Mouse (Mus musculus): ENCODE data around the gene Eif4g1. TPM values are rescaled to one million over a fixed set of nuclear protein-coding genes. Genes with fewer than 3 reads are reported as not detected.

The Eif4g1 gene
- total RNA-seq, 2 experiments from 2014 or later = 329 to 339 TPM

DNA sequence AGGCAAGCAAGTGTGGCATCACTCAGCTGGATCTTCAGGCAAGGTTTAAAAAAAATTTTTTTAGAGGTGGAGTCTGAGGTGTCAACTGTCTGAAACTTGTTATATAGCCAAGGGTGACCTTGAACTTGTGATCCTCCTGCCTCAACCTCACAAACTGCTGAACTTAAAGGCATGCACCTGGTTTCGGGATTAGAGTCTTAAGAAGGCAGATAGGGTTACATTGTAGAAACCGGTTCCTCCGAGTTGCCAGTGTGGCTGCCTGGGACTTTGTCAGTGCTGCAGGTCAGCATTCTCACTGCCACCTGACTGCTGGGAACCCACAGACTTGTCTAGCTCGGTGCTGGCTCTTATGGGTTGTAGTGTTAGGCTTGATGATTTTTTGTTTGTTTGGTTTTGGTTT is 55.1 kb downstream of the Eif4g1 start:
- no peak for DNase-seq (ENCODE audit: low spot score in 2 of 2)

DNA sequence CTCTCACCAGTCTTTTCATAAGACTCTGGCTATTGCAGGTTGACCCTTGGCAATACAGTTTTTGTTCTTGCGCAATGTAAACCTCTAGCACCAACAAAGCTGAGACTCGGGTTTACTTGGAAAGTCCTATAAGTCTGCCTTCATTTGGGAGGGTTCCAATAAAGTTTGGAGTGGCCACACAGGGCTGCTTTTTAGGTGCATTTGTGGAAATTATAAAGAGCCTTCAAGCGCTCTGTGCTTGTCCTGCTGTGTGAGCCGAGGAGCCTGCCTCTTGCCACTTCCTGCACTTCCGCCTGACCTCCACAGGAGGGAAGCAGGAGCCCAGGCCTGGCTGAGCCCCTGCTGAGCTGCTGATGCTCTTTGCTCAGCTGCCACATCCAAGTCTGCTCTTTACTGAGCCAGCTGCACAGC is 56.2 kb downstream of the Eif4g1 start:
- peak in 1 of 2 experiments; percentile 72 for DNase-seq (ENCODE audit: low spot score in 2 of 2)

DNA sequence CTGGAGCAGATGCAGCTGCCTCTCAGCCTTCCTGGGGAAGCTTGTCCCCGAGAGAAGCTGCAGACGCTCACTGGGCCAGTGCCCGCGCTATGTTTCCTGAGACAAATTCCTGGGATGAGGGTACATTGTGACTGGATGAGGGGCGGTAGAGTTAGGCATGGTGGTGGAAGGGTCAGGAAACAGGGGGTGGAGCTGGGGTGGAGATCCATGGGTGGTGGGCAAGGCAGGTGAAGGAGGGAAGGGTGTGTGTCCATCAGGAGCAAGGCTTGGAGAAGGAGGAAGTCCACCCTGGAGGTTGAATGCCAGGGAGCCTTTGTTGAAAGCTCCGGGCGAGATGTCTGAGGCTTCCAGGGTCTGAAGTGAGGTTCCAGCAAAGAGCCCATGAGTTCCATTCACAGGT is 57.2 kb downstream of the Eif4g1 start:
- DNase-seq (ENCODE audit: low spot score in 2 of 2) = no peak

DNA sequence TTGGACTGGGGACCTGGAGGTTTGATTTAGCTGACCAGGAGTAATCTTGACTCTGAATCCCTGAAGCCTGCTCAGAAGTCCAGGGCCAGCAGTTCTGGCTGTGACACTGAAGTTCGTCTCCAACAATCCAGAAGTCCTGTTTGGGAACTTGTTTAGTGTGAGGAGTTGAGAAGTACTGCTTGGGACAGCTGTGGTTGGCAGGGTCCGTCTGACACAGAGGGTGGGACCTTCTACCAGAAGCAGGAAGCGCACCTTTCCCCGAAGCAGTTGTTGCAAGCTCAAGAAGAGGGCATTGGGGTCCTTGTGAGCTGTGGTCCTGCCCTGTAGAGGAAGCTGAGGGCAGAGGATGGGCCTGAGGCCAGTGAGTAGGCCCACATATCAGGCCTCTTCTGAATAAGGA is 57.6 kb downstream of the Eif4g1 start:
- no peak for DNase-seq (ENCODE audit: low spot score in 2 of 2)

DNA sequence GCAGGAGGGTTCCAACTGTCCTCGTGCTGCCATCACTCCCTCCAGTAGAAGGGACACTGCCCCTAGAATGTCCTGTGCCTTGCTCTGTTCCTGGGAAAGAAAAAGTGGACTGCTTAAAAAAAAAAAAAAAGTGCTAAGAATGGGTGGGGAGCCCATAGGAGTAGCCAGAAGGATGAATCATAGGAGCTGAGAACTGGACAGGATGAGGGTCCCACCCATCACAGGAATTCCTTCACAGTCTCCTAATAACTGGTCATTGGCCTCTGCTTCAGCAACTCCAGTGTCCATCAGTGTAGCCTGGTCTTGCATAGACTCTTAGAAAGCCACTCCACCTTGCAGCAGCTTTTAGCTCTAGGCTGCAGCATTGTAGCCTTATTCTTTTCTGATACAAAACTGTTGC is 58.3 kb downstream of the Eif4g1 start:
- DNase-seq (ENCODE audit: low spot score in 2 of 2) = no peak

DNA sequence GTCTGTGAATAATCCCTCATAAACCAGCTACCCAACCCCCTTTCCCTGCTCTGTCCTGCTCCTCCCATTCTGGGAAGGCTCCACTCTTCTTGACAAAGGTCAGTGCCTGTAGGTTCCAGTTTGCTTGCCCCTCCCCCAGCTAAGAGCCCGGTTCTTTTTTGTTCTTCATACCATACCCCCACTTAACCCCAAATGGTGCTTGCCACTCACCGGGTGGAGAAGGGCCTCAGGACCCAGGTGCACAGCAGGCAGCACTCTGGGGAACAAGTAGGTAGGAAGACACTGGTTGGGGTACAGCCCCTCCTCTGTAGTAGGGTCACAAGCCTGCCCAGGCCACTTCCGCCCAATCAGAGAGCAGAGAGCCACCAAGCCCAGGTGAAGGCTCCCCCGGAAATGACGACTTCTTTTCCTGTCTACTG is 62.2 kb downstream of the Eif4g1 start:
- no peak for DNase-seq (ENCODE audit: low spot score in 2 of 2)

DNA sequence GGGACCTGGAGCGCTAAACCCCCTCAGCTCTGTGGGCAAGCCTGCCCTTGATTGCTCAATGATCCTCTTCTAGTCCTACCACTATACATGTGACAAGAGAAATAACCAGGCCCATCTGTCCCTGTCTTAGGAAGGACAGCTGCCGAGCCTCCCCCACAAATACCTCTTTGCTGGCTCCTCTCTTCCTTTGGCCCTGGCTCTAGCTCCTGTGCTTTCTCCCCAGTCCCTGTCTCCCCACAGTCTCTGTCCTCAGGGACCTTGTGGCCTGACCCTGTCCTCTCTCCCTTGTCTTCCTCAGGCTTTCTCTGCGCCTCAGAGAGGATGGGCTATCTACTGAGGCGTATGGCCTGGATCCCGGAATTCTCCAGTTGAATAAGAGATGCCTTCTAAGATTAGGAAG is 63.6 kb downstream of the Eif4g1 start:
- no peak for DNase-seq (ENCODE audit: low spot score in 2 of 2)

DNA sequence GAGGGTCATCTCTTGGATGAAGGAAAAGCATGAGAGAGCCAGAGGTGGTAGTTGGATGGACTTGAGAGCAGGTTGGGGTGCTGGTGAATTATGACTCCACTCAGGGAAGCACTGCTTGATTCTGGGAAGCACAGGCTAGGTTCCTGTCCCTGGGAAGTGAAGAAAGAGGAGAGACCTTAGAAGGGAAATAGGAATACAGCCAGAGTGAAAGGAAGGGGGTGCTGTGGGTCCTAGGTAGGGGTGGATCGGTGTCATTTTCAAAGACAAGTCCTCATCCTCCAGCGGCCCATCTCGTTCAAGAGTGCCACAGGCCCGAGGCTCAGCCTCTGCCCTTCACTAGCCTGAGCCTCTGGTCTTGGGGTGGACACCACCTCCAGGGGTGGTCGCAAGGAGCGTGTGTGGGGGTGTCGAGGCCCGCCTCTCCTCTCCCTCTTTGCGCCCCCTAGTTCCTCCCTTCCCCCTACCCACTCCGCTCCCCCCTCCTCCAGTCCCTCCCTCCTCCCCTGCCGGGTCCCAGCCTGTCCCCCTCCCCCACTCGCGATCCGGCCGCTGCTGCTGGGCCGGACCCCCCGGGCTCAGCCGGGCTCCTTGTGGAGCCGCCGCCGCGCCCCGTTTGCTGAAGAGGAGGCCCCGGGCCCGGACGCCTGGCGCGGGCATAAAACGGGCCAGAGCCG is 64.3 kb downstream of the Eif4g1 start:
- DNase-seq (ENCODE audit: low spot score in 2 of 2) = peak in 1 of 2 experiments; percentile 52

DNA sequence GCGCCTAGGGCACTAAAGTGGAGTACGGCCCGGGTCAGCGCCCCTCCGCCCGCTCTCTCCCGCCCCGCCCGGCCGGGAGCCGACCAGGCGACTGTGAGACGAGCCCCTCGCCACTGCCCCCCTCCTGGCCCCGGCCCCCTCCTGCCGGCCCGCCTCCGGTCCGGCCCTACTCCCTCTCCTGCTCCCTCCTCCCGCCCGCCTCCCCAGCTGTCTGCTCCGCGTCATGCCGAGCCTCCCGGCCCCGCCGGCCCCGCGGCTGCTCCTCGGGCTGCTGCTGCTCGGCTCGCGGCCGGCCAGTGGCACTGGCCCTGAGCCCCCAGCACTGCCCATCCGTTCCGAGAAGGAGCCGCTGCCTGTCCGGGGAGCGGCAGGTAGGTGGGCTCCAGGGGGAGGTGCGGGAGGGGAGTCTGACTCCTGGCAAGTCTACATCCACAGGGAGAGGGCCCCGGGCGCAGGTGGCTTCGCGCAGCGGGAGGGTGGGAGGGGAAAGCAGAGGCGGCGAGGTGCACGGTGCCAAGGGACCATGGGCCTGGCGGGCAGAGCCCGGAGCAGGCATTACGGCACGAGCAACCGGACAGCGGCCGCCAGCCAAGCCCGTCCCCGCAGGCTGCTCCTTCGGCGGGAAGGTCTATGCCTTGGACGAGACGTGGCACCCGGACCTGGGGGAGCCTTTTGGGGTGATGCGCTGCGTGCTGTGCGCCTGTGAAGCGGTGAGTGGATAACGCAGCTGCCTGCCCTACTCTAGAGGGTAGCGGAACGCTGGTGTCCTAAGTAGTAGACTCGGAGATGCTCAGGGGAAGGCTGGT is 65.0 kb downstream of the Eif4g1 start, which contains the start of gene Chrd:
Chrd (plus strand) TSS at position 203 of the 806 bp plus-strand sequence.
- peak; percentile 71 to 82 for DNase-seq (ENCODE audit: low spot score in 2 of 2)

DNA sequence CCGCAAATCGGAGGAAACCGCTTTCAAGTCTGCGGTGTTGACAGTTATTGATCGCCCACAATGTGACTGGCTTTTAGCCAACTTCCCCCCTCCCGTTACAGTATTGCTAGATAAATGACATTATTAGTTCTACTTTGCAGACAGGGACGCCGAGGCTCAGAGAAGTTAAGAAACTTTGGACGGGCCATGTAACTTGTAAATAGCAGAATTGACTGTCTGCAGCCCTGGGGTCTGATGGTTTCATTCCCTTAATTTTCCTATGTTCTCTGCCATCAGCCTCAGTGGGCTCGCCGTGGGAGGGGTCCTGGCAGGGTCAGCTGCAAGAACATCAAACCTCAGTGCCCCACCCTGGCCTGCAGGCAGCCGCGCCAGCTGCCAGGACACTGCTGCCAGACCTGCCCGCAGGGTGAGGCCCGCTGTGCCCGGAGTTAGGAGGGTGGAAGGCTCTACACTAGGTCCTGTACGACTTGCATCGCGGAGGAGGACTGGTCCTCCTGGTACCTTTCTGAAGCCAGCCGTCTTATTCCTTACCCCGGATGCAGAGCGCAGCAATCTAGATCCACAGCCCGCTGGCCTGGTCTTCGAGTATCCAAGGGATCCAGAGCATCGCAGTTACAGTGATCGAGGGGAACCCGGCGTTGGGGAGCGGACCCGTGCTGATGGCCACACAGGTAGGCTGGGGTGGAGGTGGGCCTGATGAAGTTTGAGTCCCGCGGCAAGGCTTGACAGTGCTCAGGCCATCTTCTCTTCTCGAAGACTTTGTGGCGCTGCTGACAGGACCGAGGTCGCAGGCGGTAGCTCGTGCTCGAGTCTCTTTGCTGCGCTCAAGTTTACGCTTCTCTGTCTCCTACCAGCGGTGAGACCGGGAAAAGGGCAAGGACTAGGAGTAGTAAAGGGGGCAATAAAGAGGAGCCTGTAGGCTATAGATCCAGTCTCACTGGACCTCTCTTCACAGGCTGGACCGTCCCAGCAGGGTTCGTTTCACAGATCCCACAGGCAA is 65.9 kb downstream of the Eif4g1 start, which contains the start of gene Thpo:
Thpo (minus strand) TSS at position 781 of the 1,000 bp plus-strand sequence.
- DNase-seq (ENCODE audit: low spot score in 2 of 2) = no peak

DNA sequence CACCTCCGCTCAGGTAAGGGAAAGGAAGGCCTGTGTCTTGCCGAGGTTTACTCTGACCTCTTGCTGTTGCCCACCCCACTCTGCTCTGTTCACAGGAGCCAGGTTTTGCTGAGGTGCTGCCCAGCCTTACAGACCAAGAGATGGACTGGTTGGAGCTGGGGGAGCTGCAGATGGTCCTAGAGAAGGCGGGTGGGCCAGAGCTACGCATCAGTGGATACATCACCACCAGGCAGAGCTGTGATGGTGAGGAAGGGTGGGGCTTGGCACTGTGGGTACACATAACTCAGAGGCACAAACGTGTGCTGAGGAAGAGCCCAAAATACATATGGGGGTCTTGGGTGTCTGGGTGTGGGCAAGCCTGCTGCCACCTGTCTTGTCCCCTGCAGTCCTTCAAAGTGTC is 67.5 kb downstream of the Eif4g1 start:
- DNase-seq (ENCODE audit: low spot score in 2 of 2) = no peak

DNA sequence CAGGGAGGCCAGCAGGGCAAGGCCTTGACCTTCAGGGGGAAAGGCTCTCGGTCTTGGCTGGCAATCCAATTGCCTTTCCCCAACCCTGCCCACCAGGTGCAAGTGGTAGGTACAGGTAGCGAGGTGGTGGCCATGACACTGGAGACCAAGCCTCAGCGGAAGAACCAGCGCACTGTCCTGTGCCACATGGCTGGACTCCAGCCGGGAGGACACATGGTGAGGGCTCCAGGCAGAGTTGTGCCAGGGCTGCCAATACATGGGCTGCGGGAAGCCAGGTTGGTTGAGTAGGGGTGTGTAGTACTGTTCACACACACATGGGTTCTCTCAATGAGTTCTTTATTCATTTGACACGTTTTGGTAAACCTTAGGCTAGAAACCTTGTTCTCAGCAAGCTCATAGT is 68.1 kb downstream of the Eif4g1 start:
- no peak for DNase-seq (ENCODE audit: low spot score in 2 of 2)

DNA sequence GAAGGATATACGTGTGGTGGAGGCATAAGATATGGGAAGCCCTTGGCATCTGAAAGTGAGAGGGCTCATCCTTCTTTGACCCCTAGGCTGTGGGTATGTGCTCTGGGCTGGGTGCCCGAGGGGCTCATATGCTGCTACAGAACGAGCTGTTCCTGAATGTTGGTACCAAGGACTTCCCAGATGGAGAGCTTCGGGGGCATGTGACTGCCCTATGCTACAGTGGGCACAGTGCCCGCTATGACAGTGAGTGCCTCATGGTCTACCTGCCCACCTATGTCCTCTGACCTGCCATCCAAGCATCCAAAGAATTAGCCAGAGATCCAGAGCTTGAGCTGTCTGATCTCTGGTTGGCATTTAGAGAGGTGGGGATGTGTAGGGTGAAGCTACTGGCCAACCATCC is 68.7 kb downstream of the Eif4g1 start:
- no peak for DNase-seq (ENCODE audit: low spot score in 2 of 2)

DNA sequence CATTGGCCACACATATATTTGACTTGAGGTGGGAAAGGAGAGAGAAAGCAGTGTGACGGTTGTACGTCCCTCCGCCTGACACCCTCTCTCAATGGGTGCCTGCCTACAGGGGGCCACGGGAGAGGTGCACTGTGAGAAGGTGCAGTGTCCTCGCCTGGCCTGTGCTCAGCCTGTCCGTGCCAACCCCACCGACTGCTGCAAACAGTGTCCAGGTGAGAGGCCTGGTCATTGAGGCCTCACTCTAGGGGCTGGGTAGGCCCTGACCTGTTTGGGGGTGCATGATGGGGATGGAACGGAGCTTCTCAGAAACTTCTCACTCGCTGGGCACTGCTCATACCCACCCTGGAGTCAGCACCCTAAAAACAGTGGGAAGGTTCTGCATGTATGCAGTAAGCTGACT is 71.7 kb downstream of the Eif4g1 start:
- DNase-seq (ENCODE audit: low spot score in 2 of 2) = no peak

Other genes with a start within 250 kb of the Eif4g1 start
- 10 to 100 TPM; 59.3 to 70.1 TPM for gene Abcc5, start 241.9 kb upstream of the Eif4g1 start, total RNA-seq (2021)
- 10 to 100 TPM; 46.3 to 51.8 TPM for gene Eif2b5, start 169.5 kb upstream of the Eif4g1 start, total RNA-seq (2021)
- gene Dvl3, start 151.3 kb upstream of the Eif4g1 start, total RNA-seq (2021) = 10 to 100 TPM; 60.7 to 63.6 TPM
- gene Ap2m1, start 132.8 kb upstream of the Eif4g1 start, total RNA-seq (2021) = 100 to 1,000 TPM; 234 to 258 TPM
- 10 to 100 TPM; 54.1 to 55.7 TPM for gene Abcf3, start 119.7 kb upstream of the Eif4g1 start, total RNA-seq (2021)
- under 1 TPM; 0.05 to 0.66 TPM for gene Vwa5b2, start 78.8 kb upstream of the Eif4g1 start, total RNA-seq (2021)
- 1 to 10 TPM; 8.2 to 8.8 TPM for gene Eef1akmt4, start 56.7 kb upstream of the Eif4g1 start, total RNA-seq (2021)
- not detected for gene Gm49333, start 56.7 kb upstream of the Eif4g1 start, total RNA-seq (2021)
- 10 to 100 TPM in 1 of 2 experiments, 1 to 10 TPM in 1; 8.7 to 11.0 TPM for gene Alg3, start 56.6 kb upstream of the Eif4g1 start, total RNA-seq (2021)
- 1 to 10 TPM; 2.1 to 2.3 TPM for gene Camk2n2, start 47.0 kb upstream of the Eif4g1 start, total RNA-seq (2021)
- gene Ece2, start 38.5 kb upstream of the Eif4g1 start, total RNA-seq (2021) = 1 to 10 TPM in 1 of 2 experiments, under 1 TPM in 1; 0.74 to 2.4 TPM
- gene Psmd2, start 16.7 kb upstream of the Eif4g1 start, total RNA-seq (2021) = 100 to 1,000 TPM; 179 to 195 TPM
- gene Fam131a, start 24.9 kb downstream of the Eif4g1 start, total RNA-seq (2021) = 10 to 100 TPM; 40.5 to 44.9 TPM
- gene Polr2h, start 49.4 kb downstream of the Eif4g1 start, total RNA-seq (2021) = 10 to 100 TPM; 20.1 to 20.6 TPM
- gene Clcn2, start 49.4 kb downstream of the Eif4g1 start, total RNA-seq (2021) = 1 to 10 TPM; 4.5 to 4.9 TPM
- gene Chrd, start 64.8 kb downstream of the Eif4g1 start, total RNA-seq (2021) = 10 to 100 TPM; 10.6 to 10.7 TPM
- gene Thpo, start 66.2 kb downstream of the Eif4g1 start, total RNA-seq (2021) = 1 to 10 TPM; 1.5 to 1.7 TPM

All from gastrocnemius, postnatal 4 days (tissue).